Mouse (Mus musculus): ENCODE measurements at regions not wholly inside any gene's neighbourhood (a gene's known extent, or its start where the extent isn't known, plus 50 kb on each side); places are given as distances from the start of the nearest gene placed in this dataset.

DNA sequence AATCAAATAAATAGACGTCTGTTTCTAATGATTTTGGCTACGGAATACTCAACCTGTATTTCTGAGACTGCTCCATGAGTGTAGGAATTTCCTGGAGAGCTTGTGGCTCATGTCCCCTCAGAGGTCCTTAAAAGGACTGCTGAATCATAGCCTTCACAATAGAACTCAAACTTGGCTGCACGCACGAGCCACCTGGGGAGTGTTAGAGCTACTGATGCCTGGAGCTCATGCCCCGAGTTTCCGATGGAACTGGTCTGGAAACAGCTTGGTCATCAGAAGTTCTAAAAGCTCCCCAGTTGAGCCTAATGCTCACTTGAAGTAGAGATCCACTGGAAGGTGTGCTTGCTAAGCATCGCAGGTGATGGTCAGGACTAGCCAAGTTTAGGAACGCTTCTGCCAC lies 174.3 kb upstream of the Maf start:
- TF ChIP-seq CTCF (IDR thresholded peaks at IDR 0.05 in 2 of 3, conservative IDR thresholded peaks at IDR 0.05 in 1 of 3; ENCODE audit: control insufficient read depth in 1 of 3, insufficient read depth in 1 of 3, low read depth in 2 of 3, low read length in 3 of 3, poor library complexity in 1 of 3, severe bottlenecking in 1 of 3) = no peak
- TF ChIP-seq SMC3 (IDR thresholded peaks at IDR 0.05; ENCODE audit: low read depth, low read length) = no peak
- no peak for TF ChIP-seq E2F4 (IDR thresholded peaks at IDR 0.05; ENCODE audit: borderline replicate concordance, low read depth, low read length)
- TF ChIP-seq NRF1 (IDR thresholded peaks at IDR 0.05; ENCODE audit: insufficient read depth, low read depth, low read length, poor library complexity, severe bottlenecking) = no peak
- no peak for TF ChIP-seq MYB (IDR thresholded peaks at IDR 0.05; ENCODE audit: low read depth, low read length)
- no peak for TF ChIP-seq CHD1 (IDR thresholded peaks at IDR 0.05; ENCODE audit: low read depth, low read length)
- no peak for TF ChIP-seq MAFK (IDR thresholded peaks at IDR 0.05; ENCODE audit: borderline replicate concordance, low read depth, low read length)
- TF ChIP-seq UBTF (IDR thresholded peaks at IDR 0.05; ENCODE audit: borderline replicate concordance, insufficient read depth, low read depth, low read length) = no peak
- TF ChIP-seq MAX (IDR thresholded peaks at IDR 0.05; ENCODE audit: low read length) = no peak
- no peak for TF ChIP-seq JUND (IDR thresholded peaks at IDR 0.05; ENCODE audit: low read depth, low read length)
- no peak for TF ChIP-seq RAD21 (IDR thresholded peaks at IDR 0.05; ENCODE audit: low read depth, low read length)

All from MEL (cell line).